Mouse (Mus musculus) neutrophil, adult 5-6 weeks (primary cell): ENCODE measurements around the gene Hadh. TPM values are rescaled to one million over a fixed set of nuclear protein-coding genes. Genes with fewer than 3 reads are reported as not detected.

ENCODE experiments used
- ATAC-seq: fragments of 151-379, 151-347 bp; 2 replicates; pipeline ENCODE4 v1.8.0; 2017; ENCODE audit warnings: mild to moderate bottlenecking, moderate TSS enrichment; ENCODE audit not compliant: insufficient number of reproducible peaks, poor library complexity, low FRiP score, severe bottlenecking; ENCODE audit errors: extremely low read depth
- total RNA-seq: library from RNA; stranded (forward); fragments of 200-1000 nt; gene quantifications from 2 replicates; pipeline ENCODE4 v1.2.3, GENCODE M21; 2017

The Hadh gene
- total RNA-seq: 14.7 and 22.2 TPM in 2 replicates

- peak; percentile 76 for ATAC-seq
Observed at GRCm38 (mm10) chr3:131271559-131272373, at the start of gene Hadh. Hadh (minus strand) TSS chr3:131272101.

DNA sequence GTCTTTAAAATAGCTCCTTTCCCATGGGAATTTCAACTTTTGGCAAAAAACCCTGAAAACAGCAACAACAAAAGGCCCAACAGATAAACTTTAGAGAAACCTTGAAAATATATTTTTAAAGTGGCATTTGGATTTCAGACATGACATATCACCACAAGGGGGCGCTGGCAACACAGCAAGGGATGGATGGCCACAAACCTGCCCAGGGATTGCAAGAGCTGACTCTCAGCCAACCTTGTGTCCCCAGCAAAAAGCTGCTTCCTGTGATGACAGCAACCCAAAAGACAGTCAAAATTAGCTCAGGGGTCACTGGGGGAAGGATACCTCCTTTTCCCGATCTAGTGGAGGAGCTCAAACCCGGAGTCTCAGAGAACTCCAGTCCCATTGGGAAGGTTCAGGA is 48.3 kb upstream of the Hadh start:
- ATAC-seq: peak; percentile 65

GRCm38 (mm10) chr3:131318211-131318610 is 46.3 kb upstream of the Hadh start:
- ATAC-seq: no peak

- ATAC-seq: no peak
Observed at GRCm38 (mm10) chr3:131317126-131317525, 45.2 kb upstream of the Hadh start.

DNA sequence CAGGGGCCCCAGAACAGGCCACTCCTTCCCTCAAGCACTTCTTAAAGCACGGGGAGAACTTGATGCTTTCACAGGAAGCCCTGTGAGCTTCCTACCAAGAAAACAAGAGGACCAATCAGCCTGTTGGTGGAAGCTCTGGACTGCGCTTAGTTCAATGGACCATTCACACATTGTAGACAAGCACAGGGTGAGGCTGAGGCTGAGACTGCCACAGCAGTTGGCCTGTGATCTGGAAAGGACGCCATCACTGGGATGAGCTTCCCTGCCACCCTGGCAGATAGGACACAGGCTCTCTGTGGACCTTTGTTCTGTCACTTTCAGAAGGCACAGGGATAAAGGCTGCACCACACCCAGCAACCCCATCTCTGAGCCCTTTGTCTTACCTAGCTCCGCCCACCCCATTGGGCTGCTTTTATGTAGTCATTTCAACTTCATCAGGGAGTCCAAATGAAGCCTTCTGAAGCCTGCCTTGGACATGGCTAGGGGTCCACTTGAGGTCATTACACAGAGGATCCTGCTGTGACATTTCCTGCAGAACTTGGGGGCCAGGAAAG is 44.1 kb upstream of the Hadh start:
- ATAC-seq: no peak

- ATAC-seq: no peak
Observed at GRCm38 (mm10) chr3:131312340-131312739, 40.4 kb upstream of the Hadh start.

DNA sequence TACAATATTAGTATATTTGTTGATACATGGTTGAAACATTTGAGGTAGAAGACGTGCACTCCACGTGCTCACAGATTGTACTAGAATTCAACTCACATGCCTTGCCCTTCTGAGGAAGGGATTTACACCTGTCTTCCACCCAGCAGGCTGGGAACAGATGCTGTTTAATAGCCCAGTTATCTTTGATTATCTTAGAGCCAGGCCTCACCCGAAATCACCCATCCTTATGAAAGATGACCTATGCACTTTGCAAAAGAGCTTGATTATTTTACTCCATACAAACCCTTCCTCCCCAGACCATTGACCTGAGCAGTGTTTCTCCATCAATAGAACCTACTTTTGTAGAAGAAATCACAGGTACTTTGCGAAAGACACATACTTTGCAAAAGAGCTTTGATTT is 38.7 kb upstream of the Hadh start:
- no peak for ATAC-seq

DNA sequence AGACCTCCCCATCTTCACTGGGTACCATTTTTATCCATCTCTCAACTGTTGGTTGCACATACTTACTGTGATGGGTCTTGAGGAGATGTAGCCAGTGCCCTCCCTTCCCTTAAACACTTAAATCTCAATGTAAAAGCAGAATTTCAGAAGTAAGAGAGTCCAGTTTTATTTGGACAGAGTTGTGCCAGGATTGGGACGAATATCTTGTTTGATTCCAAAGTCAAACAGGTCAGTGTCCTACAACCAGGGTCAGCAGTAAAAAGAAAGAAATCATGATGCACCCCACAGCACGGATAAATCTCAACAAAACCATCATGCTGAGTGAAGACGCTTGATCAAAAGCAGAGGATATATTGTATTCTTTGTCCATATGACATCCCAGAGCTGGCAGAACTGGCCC is 35.9 kb upstream of the Hadh start:
- no peak for ATAC-seq

- ATAC-seq: no peak
Observed at GRCm38 (mm10) chr3:131306255-131306654, 34.4 kb upstream of the Hadh start.

- no peak for ATAC-seq
Observed at GRCm38 (mm10) chr3:131303320-131303714, 31.4 kb upstream of the Hadh start.

DNA sequence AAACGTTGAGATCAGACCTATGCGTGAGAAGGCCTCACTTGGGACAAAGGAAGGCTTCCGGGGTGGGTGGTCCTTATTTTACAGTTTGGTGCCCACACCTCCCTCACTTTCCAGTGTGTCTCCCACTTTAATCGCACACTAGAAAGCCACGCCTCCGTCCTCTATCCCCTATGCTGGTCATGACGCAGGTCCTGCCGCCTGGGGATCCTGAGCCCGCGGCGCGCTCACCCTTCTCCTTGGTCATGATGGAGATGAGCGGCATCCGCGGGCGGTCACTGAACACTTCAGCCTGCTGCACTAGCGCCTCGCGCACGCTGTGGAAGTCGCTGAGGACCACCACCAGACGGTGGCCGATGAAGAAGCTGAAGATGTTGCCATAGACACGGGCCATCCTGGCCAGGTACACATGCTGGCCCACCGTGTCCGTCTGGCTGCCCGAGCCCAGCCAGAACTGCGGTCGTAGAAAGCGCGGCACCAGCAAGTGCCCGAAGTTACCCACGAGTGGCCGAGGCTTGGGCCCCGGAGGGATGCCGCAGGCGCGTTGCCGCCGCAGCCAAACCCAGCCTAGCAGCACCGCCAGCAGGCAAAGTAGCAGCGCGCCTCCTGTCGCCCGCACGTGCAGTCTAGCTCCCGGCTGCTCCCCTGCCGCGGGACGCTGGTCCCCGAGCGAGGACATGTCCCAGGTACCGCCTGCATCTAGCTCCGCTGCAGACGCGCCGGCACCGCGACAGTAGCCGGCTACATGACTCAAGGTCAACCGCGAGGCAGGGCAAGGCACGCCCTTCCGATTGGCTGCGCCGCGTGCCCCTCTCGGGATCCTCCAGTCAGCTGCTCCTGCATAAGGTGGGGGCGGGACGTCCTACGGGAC is 30.8 kb upstream of the Hadh start, which contains the start of gene Cyp2u1:
Cyp2u1 (minus strand) TSS at position 776 of the 868 bp plus-strand sequence.
- ATAC-seq: peak; percentile 94

DNA sequence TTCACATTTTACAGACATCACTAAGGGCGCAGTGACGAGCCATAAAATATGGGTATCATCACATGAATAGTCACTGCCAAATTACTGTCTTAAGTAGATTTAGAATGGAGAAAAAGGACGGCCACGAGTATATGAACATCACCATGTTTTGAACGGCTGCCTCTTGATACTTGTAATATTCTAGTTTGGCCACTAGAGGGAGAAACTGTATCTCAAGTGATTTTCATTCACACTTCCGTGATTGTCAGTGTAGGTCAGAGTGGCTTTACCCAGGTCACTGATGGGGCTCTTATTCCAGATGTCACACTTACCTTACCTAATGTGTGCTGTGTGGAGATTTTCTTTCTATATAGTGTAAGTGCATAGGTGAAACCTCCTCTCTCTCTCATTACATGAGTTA is 28.0 kb upstream of the Hadh start:
- ATAC-seq: peak; percentile 65; the same call in 1 of the 2 replicates

DNA sequence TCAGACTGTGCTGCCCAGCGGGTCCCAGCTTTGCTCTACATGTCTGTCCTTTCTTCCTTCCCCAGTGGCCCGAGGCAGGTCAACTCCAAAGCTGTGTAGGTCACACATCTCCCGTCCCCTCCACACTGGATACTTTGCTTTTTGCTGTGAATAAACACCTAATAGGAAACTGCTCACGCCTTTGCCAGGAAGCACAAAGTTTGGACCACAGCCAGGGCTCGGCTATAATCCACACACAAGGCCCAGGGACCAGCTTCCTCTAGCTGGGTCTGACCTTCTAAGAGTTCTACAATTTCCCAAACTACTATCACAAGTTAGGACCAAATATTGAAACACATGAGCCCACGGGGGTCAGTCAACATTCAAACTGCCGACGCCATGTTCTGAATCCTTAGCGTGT is 27.2 kb upstream of the Hadh start:
- ATAC-seq: no peak

- no peak for ATAC-seq
Observed at GRCm38 (mm10) chr3:131296893-131297292, 25.0 kb upstream of the Hadh start.

- no peak for ATAC-seq
Observed at GRCm38 (mm10) chr3:131295513-131296200, 23.8 kb upstream of the Hadh start.

- ATAC-seq: no peak
Observed at GRCm38 (mm10) chr3:131294503-131294902, 22.6 kb upstream of the Hadh start.

GRCm38 (mm10) chr3:131292959-131293358 is 21.1 kb upstream of the Hadh start:
- ATAC-seq: no peak

GRCm38 (mm10) chr3:131292349-131292748 is 20.4 kb upstream of the Hadh start:
- no peak for ATAC-seq

DNA sequence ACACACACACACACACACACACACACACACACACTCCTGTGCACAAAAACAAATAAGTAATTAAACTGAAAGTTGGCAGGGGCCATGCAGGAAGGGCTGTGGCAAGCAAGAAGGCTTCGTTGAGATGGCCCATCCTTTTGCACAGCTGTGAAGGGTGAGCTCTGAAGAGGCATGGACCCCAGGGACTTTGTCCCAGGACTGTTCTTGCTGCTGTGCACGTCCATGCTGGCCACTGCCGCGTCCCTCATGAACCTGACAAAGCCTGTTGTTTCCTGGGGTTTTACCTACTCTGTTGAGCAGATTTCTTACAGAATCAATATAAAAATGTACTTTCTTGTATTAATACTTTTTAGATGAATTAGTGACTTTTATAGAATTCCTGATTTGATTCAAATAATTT is 20.0 kb upstream of the Hadh start:
- ATAC-seq: no peak
